Mouse (Mus musculus): ENCODE measurements at regions not wholly inside any gene's neighbourhood (a gene's known extent, or its start where the extent isn't known, plus 50 kb on each side); places are given as distances from the start of the nearest gene placed in this dataset.
"Not testable (repeated sequence)": the region's sequence is repeated elsewhere in the genome, so short reads cannot be mapped to it uniquely, and the experiment has no call there.

- ATAC-seq (replicated peaks; ENCODE audit: poor library complexity): no peak
Measured at GRCm38 (mm10) chr4:67378632-67379031, 551.2 kb downstream of the Tlr4 start.

- peak; percentile 57 for ATAC-seq (replicated peaks; ENCODE audit: poor library complexity)
Measured at GRCm38 (mm10) chr4:67387834-67388233, 560.5 kb downstream of the Tlr4 start.

GRCm38 (mm10) chr4:67402977-67403376, 575.6 kb downstream of the Tlr4 start:
- no peak for ATAC-seq (replicated peaks; ENCODE audit: poor library complexity)

- ATAC-seq (replicated peaks; ENCODE audit: poor library complexity): peak; percentile 74
Measured at GRCm38 (mm10) chr4:67424064-67424463, 596.7 kb downstream of the Tlr4 start.

- no peak for ATAC-seq (replicated peaks; ENCODE audit: poor library complexity)
Measured at GRCm38 (mm10) chr4:67425712-67426111, 598.3 kb downstream of the Tlr4 start.

GRCm38 (mm10) chr4:67447835-67448234, 620.5 kb downstream of the Tlr4 start:
- ATAC-seq (replicated peaks; ENCODE audit: poor library complexity): peak; percentile 60

GRCm38 (mm10) chr4:67459871-67460270, 632.5 kb downstream of the Tlr4 start:
- not testable (repeated sequence) for ATAC-seq (replicated peaks; ENCODE audit: poor library complexity)

- ATAC-seq (replicated peaks; ENCODE audit: poor library complexity): peak; percentile 63
Measured at GRCm38 (mm10) chr4:67473034-67473433, 645.6 kb downstream of the Tlr4 start.

GRCm38 (mm10) chr4:67477264-67477845, 650.0 kb downstream of the Tlr4 start:
- ATAC-seq (replicated peaks; ENCODE audit: poor library complexity): peak; percentile 97

- no peak for ATAC-seq (replicated peaks; ENCODE audit: poor library complexity)
Measured at GRCm38 (mm10) chr4:67478081-67478480, 650.7 kb downstream of the Tlr4 start.

- no peak for ATAC-seq (replicated peaks; ENCODE audit: poor library complexity)
Measured at GRCm38 (mm10) chr4:67522235-67522634, 694.9 kb downstream of the Tlr4 start.

GRCm38 (mm10) chr4:67523158-67523557, 695.8 kb downstream of the Tlr4 start:
- no peak for ATAC-seq (replicated peaks; ENCODE audit: poor library complexity)

GRCm38 (mm10) chr4:67529586-67529985, 702.2 kb downstream of the Tlr4 start:
- no peak for ATAC-seq (replicated peaks; ENCODE audit: poor library complexity)

- ATAC-seq (replicated peaks; ENCODE audit: poor library complexity): no peak
Measured at GRCm38 (mm10) chr4:67539466-67539865, 712.1 kb downstream of the Tlr4 start.

GRCm38 (mm10) chr4:67546013-67546412, 718.6 kb downstream of the Tlr4 start:
- ATAC-seq (replicated peaks; ENCODE audit: poor library complexity): no peak

GRCm38 (mm10) chr4:67547957-67548356, 720.6 kb downstream of the Tlr4 start:
- no peak for ATAC-seq (replicated peaks; ENCODE audit: poor library complexity)

GRCm38 (mm10) chr4:67553511-67553910, 726.1 kb downstream of the Tlr4 start:
- ATAC-seq (replicated peaks; ENCODE audit: poor library complexity): no peak

GRCm38 (mm10) chr4:67574816-67575215, 747.4 kb downstream of the Tlr4 start:
- ATAC-seq (replicated peaks; ENCODE audit: poor library complexity): no peak

- ATAC-seq (replicated peaks; ENCODE audit: poor library complexity): no peak
Measured at GRCm38 (mm10) chr4:67589501-67589900, 762.1 kb downstream of the Tlr4 start.

- ATAC-seq (replicated peaks; ENCODE audit: poor library complexity): no peak
Measured at GRCm38 (mm10) chr4:67589976-67590727, 762.8 kb downstream of the Tlr4 start.

- ATAC-seq (replicated peaks; ENCODE audit: poor library complexity): no peak
Measured at GRCm38 (mm10) chr4:67607166-67607565, 779.8 kb downstream of the Tlr4 start.

GRCm38 (mm10) chr4:67614486-67615067, 787.2 kb downstream of the Tlr4 start:
- ATAC-seq (replicated peaks; ENCODE audit: poor library complexity): no peak
